Mouse (Mus musculus): ENCODE results near the gene Tmem258. TPM values are rescaled to one million over a fixed set of nuclear protein-coding genes. Genes with fewer than 3 reads are reported as not detected.
"Not testable (repeated sequence)": the region's sequence is repeated elsewhere in the genome, so short reads cannot be mapped to it uniquely, and the experiment has no call there.

Gene Tmem258
- polyA plus RNA-seq (2012; ENCODE audit: insufficient read depth, insufficient read length, missing spikeins): 175 and 198 TPM in 2 replicates

GRCm38 (mm10) chr19:10203848-10204615 is at the start of gene Tmem258, which contains the start of gene Fen1:
TSS of gene Tmem258 (plus strand) at chr19:10204014.
TSS of gene Fen1 (minus strand) at chr19:10204169.
- peaks cover 4% of the 10 kb centered on the region; the same call in 1 of the 2 replicates for H3K4me1 ChIP-seq (ENCODE audit: control insufficient read depth, insufficient read depth, insufficient read length, low read length)

GRCm38 (mm10) chr19:10157725-10158124 is 46.1 kb upstream of the Tmem258 start:
- no peaks in the 10 kb centered on the region for H3K4me1 ChIP-seq (ENCODE audit: control insufficient read depth, insufficient read depth, insufficient read length, low read length)
- H3K27ac ChIP-seq (replicated peaks; ENCODE audit: low read depth, low read length): no peak overlapping the region
- no peak overlapping the region for H3K4me3 ChIP-seq (ENCODE audit: insufficient read depth, low read depth, low read length)

More at GRCm38 (mm10) chr19:10203848-10204615, at the start of gene Tmem258, which contains the start of gene Fen1:
- peak within 1 kb of the TSS; percentile 98 for H3K27ac ChIP-seq (replicated peaks; ENCODE audit: low read depth, low read length)
- H3K4me3 ChIP-seq (ENCODE audit: insufficient read depth, low read depth, low read length): peak within 1 kb of the TSS; percentile 93

- H3K27ac ChIP-seq (replicated peaks; ENCODE audit: low read depth, low read length): no peak overlapping the region
- no peak overlapping the region for H3K4me3 ChIP-seq (ENCODE audit: insufficient read depth, low read depth, low read length)
- H3K4me1 ChIP-seq (ENCODE audit: control insufficient read depth, insufficient read depth, insufficient read length, low read length): no peaks in the 10 kb centered on the region
These were observed 39.9 kb upstream of the Tmem258 start for GRCm38 (mm10) chr19:10163896-10164295.

GRCm38 (mm10) chr19:10165928-10166327 is 37.9 kb upstream of the Tmem258 start:
- H3K4me1 ChIP-seq (ENCODE audit: control insufficient read depth, insufficient read depth, insufficient read length, low read length); H3K4me3 ChIP-seq (ENCODE audit: insufficient read depth, low read depth, low read length); H3K27ac ChIP-seq (replicated peaks; ENCODE audit: low read depth, low read length): not testable (repeated sequence)

- Histone ChIP-seq H3K27ac (replicated peaks; ENCODE audit: low read depth, low read length) (no peak overlapping the region), H3K4me1 (ENCODE audit: control insufficient read depth, insufficient read depth, insufficient read length, low read length) (peaks cover 5% of the 10 kb centered on the region; the same call in 1 of the 2 replicates), H3K4me3 (ENCODE audit: insufficient read depth, low read depth, low read length) (no peak overlapping the region)
These were observed 36.7 kb upstream of the Tmem258 start for GRCm38 (mm10) chr19:10167112-10167511.

GRCm38 (mm10) chr19:10167951-10168350 is 35.9 kb upstream of the Tmem258 start:
- Histone ChIP-seq H3K27ac (replicated peaks; ENCODE audit: low read depth, low read length) (no peak overlapping the region), H3K4me1 (ENCODE audit: control insufficient read depth, insufficient read depth, insufficient read length, low read length) (peaks cover 5% of the 10 kb centered on the region; the same call in 1 of the 2 replicates), H3K4me3 (ENCODE audit: insufficient read depth, low read depth, low read length) (no peak overlapping the region)

GRCm38 (mm10) chr19:10168441-10168840 is 35.4 kb upstream of the Tmem258 start:
- Histone ChIP-seq H3K4me1 (ENCODE audit: control insufficient read depth, insufficient read depth, insufficient read length, low read length) (peaks cover 5% of the 10 kb centered on the region), H3K4me3 (ENCODE audit: insufficient read depth, low read depth, low read length) (no peak overlapping the region), H3K27ac (replicated peaks; ENCODE audit: low read depth, low read length) (no peak overlapping the region)

GRCm38 (mm10) chr19:10169179-10169578 is 34.6 kb upstream of the Tmem258 start:
- no peak overlapping the region for H3K27ac ChIP-seq (replicated peaks; ENCODE audit: low read depth, low read length)
- H3K4me3 ChIP-seq (ENCODE audit: insufficient read depth, low read depth, low read length): no peak overlapping the region
- H3K4me1 ChIP-seq (ENCODE audit: control insufficient read depth, insufficient read depth, insufficient read length, low read length): peaks cover 5% of the 10 kb centered on the region

GRCm38 (mm10) chr19:10169692-10170330 is 34.0 kb upstream of the Tmem258 start:
- H3K4me1 ChIP-seq (ENCODE audit: control insufficient read depth, insufficient read depth, insufficient read length, low read length); H3K4me3 ChIP-seq (ENCODE audit: insufficient read depth, low read depth, low read length); H3K27ac ChIP-seq (replicated peaks; ENCODE audit: low read depth, low read length): not testable (repeated sequence)

GRCm38 (mm10) chr19:10170466-10170865 is 33.3 kb upstream of the Tmem258 start:
- no peak overlapping the region for H3K27ac ChIP-seq (replicated peaks; ENCODE audit: low read depth, low read length)
- H3K4me3 ChIP-seq (ENCODE audit: insufficient read depth, low read depth, low read length): no peak overlapping the region
- H3K4me1 ChIP-seq (ENCODE audit: control insufficient read depth, insufficient read depth, insufficient read length, low read length): peaks cover 5% of the 10 kb centered on the region

GRCm38 (mm10) chr19:10171359-10171758 is 32.5 kb upstream of the Tmem258 start:
- Histone ChIP-seq H3K4me3 (ENCODE audit: insufficient read depth, low read depth, low read length) (no peak overlapping the region), H3K4me1 (ENCODE audit: control insufficient read depth, insufficient read depth, insufficient read length, low read length) (peaks cover 5% of the 10 kb centered on the region), H3K27ac (replicated peaks; ENCODE audit: low read depth, low read length) (no peak overlapping the region)

GRCm38 (mm10) chr19:10171846-10172245 is 32.0 kb upstream of the Tmem258 start:
- H3K4me1 ChIP-seq (ENCODE audit: control insufficient read depth, insufficient read depth, insufficient read length, low read length): peaks cover 6% of the 10 kb centered on the region
- 0 out of 2 replicates have a peak overlapping the region, but pooled peaks have one; percentile 11 for H3K27ac ChIP-seq (replicated peaks; ENCODE audit: low read depth, low read length)
- H3K4me3 ChIP-seq (ENCODE audit: insufficient read depth, low read depth, low read length): no peak overlapping the region

- Histone ChIP-seq H3K4me3 (ENCODE audit: insufficient read depth, low read depth, low read length) (no peak overlapping the region), H3K27ac (replicated peaks; ENCODE audit: low read depth, low read length) (peak overlapping the region; percentile 56), H3K4me1 (ENCODE audit: control insufficient read depth, insufficient read depth, insufficient read length, low read length) (peaks cover 9% of the 10 kb centered on the region)
These were observed 30.6 kb upstream of the Tmem258 start for GRCm38 (mm10) chr19:10173116-10173718.

GRCm38 (mm10) chr19:10173844-10174539 is 29.8 kb upstream of the Tmem258 start:
- no peak overlapping the region for H3K4me3 ChIP-seq (ENCODE audit: insufficient read depth, low read depth, low read length)
- peak overlapping the region; percentile 51 for H3K27ac ChIP-seq (replicated peaks; ENCODE audit: low read depth, low read length)
- H3K4me1 ChIP-seq (ENCODE audit: control insufficient read depth, insufficient read depth, insufficient read length, low read length): peaks cover 9% of the 10 kb centered on the region

- no peak overlapping the region for H3K27ac ChIP-seq (replicated peaks; ENCODE audit: low read depth, low read length)
- no peak overlapping the region for H3K4me3 ChIP-seq (ENCODE audit: insufficient read depth, low read depth, low read length)
- H3K4me1 ChIP-seq (ENCODE audit: control insufficient read depth, insufficient read depth, insufficient read length, low read length): peaks cover 9% of the 10 kb centered on the region
These were observed 28.9 kb upstream of the Tmem258 start for GRCm38 (mm10) chr19:10174956-10175355.

All from brown adipose tissue, adult 24 weeks (tissue).